Mouse (Mus musculus) gastrocnemius, postnatal 10 days (tissue): ENCODE data around the gene Mybphl. TPM values are rescaled to one million over a fixed set of nuclear protein-coding genes. Genes with fewer than 3 reads are reported as not detected.

Experiments used
- DNase-seq: peaks from one replicate; pipeline ENCODE4 v3.0.0; 2021; ENCODE audit warnings: mixed read lengths
- long read RNA-seq, 2 experiments: library from polyadenylated mRNA; stranded (forward); transcript quantifications; one replicate each; pipeline ENCODE4 v2.0.0; 2021
- total RNA-seq, 2 experiments: library from RNA; stranded (reverse); gene quantifications; 2 replicates each; pipeline ENCODE4 v1.2.3; 2021

The Mybphl gene
- total RNA-seq: not detected
- long read RNA-seq, experiment 1: 0 reads
- long read RNA-seq, experiment 2: 0 reads

DNA sequence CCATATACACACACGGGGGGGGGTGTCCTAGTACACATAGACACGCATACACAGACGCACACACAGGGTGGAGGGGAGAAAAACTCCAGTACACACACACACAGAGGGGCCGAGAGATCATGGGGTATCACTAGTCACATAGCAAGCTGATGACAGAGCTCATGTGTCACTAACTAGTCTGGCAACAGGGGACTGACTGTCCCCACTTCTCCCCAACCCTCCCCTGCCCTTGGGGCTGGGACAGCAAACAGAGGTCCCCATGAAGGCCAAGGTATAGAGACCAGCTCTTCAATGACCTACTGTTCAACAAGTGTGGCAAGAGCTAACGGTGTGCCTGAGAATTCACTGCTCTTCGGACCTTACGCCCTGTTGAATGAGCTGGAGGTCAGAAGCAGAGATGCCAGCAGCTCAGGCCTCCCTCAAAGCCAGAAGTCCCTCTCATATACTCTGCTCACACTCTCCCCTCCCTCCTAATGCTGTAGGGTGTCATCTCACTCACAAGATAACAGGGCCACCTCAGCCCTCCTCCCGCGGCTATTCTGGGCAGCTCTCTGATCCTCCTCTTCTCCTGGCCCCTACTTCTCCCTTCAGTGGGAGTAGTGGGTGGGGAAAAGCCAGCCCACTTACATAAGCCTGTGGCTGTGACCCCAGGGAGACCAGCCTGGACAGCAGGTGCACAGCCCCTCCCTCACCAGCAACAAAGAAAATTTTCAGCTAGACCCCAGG lies at the start of gene Mybphl:
Gene Mybphl (plus strand): TSS at position 642 of the 726 bp plus-strand sequence.
- DNase-seq: no peak

DNA sequence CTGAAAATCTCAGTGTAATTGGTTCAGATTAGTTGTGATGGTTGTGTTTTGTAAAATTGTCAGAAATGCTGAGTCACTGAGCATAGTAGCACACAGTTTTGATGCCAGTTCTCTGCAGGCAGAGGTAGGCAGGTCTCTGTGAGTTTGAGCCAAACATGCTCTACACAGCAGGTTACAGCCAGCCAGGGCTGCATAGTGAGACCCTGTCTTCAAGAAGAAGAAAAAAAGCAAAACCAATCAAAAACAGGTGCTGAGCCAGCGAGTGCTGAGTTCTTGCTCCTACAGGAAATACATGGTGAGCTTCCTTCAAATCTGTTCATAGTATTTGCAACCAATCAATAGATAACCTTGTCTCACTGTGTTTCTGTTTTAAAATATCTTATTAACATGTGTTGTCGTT lies 46.2 kb upstream of the Mybphl start:
- DNase-seq: no peak

DNA sequence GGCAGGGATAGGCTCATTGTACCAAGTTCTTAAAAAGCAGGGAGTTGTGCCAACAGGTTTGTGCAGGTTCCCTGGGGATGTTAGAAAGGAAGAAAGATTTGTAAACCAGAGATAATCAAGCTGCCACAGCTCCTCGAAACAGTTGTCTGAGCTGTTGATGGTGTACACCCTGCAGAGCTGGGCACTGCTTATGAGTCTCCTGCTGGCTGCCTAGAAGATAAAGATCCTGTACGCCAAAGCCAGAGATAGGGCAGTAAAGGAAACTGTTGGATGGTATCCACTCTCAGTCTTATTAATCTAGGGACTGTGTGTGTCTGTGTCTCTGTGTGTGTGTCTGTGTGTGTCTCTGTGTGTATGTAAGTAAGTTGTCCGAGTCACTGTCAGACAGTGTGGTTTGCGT lies 43.0 kb upstream of the Mybphl start:
- no peak for DNase-seq

DNA sequence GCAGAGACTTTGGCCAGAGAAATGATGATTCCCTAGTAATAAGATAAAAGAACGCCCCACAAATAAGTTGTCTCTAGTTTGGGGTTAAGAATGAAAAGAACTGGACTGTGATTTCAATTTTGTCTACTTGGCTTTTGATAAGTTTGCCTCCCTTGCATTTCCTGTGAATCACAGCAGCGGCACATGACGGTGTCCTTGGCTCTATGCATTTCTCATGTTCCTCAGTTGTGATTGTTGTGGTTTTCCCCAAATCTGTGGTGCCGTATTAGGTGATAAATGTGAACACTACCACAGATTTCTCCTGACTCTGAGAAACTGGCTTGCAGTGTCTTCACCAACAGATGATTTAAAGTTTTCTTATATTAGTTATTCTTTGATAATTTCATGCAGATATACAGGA lies 42.6 kb upstream of the Mybphl start:
- no peak for DNase-seq

DNA sequence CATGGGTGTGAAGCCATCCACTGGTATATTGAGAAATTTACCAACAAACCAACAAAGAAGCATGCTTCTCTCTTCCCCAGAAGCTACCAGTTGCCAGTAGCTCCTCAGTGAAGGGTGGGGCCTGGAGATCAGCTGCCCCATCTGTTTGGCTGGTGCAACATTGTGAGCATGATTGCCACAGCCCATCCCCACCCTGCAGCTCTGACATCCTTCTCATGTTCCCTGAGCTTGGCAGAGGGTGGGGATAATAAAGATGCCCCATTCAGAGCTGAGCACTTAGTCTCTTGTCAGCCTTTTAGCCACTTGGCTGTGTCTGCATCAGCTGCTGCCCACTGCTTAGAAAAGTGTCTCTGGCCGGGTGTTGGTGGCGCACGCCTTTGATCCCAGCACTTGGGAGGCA lies 41.7 kb upstream of the Mybphl start:
- DNase-seq: peak; percentile 33

DNA sequence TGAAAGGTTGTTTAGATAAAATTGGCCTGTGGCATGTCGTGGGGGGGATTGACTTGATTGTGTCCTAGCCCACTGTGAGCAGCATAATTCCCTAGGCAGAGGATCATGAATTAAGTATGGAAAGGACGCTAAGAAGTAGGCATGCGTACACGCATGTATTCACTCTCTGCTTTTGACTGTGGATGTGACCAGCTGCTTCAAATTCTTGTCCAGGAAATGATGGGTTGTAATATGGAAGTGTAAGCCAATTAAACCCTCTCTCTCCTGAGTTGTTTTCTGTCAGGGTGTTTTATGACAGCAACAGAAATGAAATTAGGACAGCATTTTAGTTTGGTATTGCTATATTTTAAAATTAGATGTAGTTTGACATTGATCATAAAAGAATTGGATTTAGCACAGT lies 39.9 kb upstream of the Mybphl start:
- no peak for DNase-seq

DNA sequence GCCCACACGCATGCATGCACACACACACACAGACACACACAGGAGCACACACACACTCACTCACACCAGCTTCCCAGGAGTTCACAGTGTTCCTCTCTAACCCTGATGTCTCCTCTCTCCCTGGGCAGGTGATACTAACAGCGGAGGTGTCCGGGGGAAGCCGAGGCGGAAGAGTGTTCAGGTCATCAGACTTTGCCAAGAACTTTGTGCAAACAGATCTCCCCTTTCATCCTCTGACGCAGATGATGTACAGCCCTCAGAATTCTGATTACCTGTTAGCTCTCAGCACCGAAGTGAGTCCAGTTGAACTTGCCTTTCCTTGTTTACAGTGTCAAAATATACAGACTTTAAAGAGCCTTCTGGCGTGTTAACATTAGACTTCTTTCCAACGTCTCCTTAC lies 39.2 kb upstream of the Mybphl start:
- DNase-seq: no peak

DNA sequence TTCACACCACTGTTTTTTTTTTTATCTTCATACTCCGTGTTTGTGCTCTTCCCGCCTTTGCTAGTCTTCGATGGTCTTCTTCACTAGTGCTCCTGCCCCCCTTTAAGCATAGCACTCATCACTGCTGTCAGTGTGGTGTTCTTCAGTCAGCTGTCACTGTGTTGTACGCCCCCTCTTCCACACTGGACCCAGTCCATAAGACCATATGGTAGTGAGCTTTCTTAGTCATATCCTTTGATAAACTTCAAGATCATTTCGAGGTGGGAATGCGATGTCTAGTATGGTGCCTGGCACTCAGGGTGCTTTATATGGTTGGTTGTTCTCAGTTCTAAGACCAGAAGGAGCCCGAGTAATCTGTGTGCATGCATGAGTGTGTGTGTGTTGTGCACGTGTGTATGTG lies 37.4 kb upstream of the Mybphl start:
- no peak for DNase-seq

DNA sequence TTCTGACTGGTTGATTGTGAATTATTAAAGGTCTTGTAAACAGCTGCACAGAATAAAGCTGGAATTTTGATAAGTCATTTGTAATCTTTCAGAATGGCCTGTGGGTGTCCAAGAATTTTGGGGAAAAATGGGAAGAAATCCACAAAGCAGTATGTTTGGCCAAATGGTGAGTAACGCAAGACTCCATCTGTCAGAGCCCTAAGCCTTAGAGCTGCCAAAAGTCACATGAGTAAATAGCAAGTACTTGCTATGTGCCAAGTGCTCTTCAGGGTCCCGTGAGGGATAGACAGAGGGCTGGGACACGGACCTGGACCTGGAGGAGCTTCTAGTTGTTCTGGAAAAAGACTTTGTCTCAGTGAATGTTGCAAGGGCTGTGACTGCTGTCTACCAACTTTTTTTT lies 36.8 kb upstream of the Mybphl start:
- no peak for DNase-seq

DNA sequence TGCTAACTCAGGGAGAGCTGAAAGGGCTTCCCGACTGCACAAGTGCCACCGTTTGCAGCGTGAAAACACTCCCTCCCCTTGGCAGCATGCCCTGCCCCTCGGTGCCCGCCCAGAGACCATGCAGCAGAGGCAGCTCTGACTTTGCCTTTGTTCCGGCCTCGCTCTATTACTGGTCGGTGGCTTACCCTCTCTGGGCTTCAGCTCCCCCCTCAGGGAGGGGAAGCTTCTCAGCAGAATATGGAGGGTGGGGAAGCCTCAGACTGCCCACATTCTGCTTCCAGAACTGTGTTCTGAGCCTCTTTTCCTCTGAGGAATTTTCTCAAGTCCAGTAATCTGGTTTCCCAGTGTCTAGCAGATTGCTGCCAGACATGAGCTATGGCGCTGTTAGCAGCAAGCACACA lies 36.3 kb upstream of the Mybphl start:
- peak; percentile 77 for DNase-seq

DNA sequence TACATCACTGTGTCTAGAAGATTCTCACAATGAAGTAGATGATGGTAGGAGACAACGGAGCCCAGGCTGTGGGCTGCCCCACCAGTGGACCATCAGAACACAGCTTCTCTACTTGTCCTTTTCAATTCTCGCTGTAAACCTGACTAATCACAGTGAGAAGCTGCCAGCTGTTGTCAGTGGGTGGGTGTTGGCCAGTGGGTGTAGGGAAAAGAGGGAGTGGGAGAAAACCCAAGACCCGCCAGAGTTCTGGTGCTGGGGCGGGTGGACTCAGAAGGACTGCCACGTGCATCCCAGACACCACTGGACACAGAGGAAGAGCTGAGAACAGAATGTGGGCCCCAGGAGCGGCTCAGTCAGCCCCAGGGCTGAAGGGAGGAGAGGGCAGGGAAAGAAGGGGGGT lies 33.9 kb upstream of the Mybphl start:
- no peak for DNase-seq

DNA sequence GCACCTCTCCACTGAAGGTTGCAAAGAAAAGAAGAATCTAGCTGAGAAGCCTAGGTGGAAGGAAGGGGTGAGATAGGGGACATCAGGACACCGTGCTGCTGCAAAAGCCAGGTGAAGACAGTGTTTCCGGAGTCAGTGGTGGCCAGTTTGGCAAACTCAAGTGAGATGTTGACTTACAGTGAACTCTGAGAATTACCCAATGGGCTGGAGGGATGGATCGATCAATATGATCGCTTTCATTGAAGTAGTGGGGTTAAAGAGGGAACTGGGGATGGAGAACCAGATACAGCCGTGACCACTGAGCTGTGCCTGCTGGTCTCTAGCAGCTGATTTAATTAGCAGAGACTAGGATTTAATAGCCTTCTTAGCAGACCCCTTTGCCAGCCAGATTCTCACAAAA lies 27.8 kb upstream of the Mybphl start:
- DNase-seq: no peak

DNA sequence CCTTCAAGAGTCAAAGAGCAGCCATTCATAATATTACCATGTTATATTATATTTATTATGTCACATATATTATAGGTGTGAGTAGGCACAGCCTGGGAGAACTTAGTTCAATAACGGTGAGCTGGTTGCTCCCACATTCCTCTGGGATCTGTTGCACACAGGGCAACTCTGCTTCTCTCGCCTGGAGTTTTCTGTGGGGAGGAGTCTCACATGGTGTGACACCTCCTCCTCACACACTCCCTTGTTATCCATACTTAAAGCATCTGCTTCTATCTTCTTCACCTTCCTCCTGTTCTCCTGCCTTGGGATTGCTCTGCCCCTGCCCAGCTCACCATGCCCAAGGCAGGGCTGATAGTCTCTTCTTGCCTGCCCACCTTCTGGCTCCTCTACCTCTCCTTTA lies 23.7 kb upstream of the Mybphl start:
- DNase-seq: no peak

DNA sequence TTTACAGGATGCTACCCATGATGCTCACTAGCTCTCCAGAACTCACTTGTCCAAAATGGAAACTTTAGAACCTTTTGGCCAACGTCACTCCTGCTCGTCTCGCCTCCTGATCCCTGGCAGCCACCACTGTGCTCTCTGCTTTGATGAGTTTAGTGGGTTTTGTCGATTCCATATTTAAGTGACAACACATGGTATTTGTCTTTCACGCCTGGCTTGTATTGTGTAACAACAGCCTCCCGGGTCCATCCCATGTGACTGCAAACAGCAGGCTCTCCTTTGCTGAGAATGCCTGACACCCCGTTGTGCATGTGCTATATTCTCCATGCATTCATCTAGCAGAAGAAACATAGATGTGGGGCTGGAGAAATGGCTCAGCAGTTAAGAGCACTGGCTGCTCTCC lies 22.5 kb upstream of the Mybphl start:
- no peak for DNase-seq

DNA sequence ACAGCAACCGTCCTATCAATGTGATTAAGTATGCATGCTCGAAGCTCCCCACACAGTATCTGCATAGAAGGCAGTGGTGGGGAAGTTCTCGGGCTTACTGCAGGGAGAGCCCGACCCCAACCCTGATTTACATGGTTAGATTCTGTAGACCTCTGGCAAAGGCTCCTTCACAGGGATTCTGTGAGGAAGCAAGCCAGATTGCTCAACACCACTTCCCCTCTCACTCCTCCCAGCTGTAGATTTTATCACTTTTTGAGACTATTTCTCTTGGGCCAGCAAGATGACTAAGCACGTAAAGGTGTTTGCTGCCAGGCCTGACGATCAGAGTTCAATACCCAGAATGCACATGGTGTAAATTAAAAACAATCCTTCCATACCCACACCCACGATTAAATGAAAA lies 18.9 kb upstream of the Mybphl start:
- DNase-seq: no peak

DNA sequence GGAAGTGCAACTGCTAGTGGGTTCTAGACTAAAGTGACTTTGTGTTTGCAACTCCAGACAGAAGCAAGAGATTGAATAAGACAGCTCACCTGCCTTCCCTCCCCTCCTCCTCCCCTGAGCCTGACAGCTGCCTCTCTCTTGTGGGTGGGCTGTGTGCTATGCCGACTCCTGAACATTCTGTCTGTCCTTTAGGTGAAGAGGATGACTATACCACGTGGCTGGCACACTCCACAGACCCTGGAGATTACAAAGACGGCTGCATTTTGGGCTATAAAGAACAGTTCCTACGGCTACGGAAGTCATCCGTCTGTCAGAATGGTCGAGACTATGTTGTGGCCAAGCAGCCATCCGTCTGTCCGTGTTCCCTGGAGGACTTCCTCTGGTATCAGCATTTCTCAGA lies 16.3 kb upstream of the Mybphl start:
- DNase-seq: no peak

DNA sequence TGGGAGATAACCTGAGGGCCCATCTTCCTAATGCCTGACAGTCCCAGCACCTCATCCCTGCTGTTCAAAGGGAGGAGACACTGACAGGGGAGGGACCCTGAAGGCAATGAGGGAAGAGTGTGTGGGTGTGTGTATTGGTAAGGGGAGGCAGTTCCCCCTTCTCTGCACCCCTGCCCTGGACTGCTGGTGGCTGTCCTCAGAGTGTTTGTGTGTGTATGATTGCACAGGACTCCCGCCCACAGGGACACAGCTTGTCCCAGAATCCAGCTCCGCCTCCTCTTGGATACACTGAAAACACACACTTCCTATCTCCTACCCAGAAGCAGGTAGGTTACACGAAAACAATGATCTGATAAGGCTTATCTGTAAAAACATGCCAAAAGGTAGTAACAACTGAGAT lies 9.5 kb upstream of the Mybphl start:
- no peak for DNase-seq

DNA sequence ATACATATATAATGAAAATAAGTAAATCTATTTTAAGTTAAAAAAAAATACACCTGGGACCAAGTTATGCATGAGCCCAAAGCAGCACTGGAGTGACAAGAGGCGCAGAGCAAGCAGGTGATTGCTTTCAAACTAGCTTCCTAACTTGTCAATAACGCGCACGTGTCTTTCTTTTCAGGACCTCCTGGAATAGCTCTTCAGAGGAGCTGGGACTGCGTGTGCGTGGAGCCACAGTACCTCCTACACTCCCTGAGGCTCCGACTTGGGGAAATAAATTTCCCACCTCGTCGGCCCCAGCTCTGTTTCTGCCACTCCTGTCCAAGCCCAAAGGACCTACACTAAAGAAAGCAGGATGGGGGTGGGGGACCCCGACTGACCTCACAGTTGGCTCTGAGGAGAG lies 7.7 kb upstream of the Mybphl start:
- DNase-seq: no peak

DNA sequence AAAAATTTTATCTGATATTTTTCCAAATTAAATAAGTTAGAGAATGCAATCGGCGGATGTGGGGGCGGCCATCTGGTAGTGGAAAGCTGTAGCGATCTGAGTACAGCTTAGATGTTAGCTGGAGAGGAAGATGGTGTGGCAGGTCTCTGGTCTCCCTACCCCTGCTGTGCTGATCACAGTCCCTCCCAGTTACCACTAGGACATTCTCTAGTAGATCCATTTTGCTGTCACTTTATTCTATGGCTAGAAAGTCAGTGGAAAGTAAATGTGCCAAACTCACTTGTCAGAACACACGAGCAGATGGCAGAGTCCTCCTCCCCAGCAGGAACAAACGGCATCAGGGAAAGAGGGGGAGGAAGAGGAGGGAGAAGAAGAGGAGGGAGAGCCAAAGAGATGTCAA lies 6.3 kb upstream of the Mybphl start:
- DNase-seq: no peak

DNA sequence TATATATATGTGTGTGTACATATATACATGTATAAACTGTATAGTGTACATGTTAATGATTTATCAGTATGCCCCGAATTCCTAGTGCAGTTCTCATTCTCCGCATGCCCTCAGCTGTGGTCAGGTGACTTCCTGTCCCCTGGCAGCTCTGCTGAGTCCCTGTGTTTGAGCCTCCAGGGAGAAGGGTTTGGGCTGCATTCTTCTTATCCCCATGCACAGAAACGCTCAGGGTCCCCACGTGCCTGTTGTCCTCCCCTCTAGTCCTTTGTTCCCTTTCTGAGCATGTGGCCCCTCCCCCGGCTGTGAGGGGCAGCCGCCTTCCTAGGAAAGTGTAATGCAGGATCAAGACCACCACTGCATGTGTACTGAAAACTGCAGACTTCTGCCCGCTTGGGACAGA lies 3.8 kb upstream of the Mybphl start:
- no peak for DNase-seq

DNA sequence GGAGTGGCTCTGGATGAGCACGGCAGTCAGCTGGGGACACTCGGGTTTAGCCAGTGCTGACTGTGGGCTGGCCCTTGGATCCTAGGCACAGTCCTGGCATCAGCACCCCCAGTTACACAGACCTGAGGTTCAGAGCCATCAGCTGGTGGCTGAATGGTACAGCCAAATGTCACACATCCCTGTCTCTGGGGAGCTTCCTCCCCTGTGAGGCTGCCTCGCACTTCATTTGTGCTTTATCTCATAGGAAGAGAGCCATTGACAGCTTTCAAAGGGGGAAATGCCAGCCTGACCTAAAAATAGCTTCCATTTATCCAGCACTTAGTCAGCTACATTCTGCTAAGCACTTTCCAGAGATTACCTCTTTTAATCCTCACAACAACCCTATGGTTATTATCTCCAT lies 1.1 kb upstream of the Mybphl start:
- no peak for DNase-seq

DNA sequence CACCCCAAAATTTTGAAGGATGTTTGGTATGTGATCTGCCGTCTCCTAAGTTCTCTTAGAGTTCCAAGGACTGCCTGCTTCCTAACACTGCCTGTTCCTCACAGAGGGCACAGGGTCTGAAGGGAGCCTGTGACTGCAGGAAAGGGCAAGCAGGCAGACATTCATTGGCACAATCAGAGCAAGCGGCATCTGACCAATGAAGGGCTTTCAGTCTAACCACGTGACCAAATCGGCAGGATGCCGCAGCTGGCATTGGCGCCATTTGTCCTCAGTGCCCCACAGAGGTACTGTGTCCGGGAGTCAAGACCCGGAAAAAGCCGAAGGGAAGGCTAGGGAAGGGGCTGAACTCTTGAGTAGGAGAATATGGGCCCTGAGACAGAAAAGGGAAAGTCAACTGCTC lies 2.5 kb downstream of the Mybphl start:
- no peak for DNase-seq

DNA sequence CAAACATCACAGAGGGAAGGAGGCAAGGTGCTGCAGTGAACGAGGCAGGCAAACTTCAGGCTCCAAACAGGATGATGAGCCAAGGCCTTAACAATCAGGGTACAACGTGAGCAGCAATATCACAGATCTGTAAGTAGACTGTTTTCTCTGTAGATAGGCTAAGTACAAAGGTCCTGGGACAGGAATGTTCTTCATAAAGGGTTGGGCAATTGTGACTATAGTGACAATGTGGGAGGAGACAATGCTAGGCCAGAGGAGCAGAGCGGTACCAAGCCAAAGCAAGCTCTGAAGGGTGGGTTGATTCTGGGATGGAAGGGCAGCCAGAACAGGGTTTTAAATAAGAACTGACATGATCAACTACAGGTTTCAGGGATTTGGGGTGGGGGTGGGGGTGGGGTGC lies 3.1 kb downstream of the Mybphl start:
- DNase-seq: no peak

DNA sequence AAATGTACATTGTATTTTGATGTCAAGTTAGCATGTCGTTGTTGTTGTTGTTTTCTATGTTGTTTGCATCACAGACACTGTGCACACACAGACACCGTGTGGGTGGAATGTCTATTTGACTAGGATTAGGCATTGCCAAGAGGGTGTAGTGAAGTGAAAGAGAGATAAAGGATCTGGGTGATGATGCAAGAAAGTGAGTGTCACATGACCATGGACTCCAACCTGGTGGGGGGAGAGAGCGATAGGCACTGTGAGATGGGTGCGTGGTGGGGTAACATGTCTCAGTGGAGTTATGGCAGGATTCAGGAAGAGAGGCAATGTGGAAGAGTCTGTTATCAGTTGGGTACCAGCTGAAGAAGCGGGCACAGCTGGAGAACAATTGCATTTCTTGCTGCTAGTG lies 4.0 kb downstream of the Mybphl start:
- DNase-seq: no peak

DNA sequence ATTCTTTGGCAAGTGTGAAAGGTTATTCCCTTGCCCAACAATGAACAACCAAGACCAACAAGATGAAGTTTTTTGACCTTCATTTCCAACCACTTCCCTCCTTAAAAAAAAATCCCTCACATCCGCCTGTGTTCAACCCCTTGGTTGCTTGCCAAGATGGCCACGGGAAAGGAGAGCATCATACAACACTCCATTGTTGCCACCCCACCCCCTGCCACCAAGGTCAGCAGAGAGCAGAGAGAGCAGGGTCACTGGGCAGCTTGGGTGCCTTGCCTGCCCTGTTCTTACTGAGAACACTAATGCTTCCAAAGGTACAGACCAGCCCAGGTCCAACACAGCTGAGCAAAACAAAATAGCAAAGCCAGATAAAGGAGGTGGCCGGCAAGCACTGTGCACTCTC lies 7.6 kb downstream of the Mybphl start:
- DNase-seq: no peak
